Mouse (Mus musculus) kidney, adult 8-10 months (tissue): ENCODE data around the gene Fndc3b.
A peak's percentile ranks its signal among the peaks of the same experiment; 100 is the strongest.

Experiments
- DNase-seq, 2 experiments: peaks; one replicate each; pipeline ENCODE4 v3.0.0; 2022

Gene Fndc3b

GRCm38 (mm10) chr3:27663221-27663620 is 47.9 kb downstream of the Fndc3b start:
- no peak for DNase-seq

GRCm38 (mm10) chr3:27658198-27658763 is 52.8 kb downstream of the Fndc3b start:
- peak in 1 of 2 experiments; percentile 65 for DNase-seq

- no peak for DNase-seq
These were observed 54.2 kb downstream of the Fndc3b start for GRCm38 (mm10) chr3:27656764-27657390.

- no peak for DNase-seq
These were observed 55.4 kb downstream of the Fndc3b start for GRCm38 (mm10) chr3:27655673-27656072.

- no peak for DNase-seq
These were observed 56.1 kb downstream of the Fndc3b start for GRCm38 (mm10) chr3:27655042-27655441.

- DNase-seq: no peak
These were observed 58.6 kb downstream of the Fndc3b start for GRCm38 (mm10) chr3:27652451-27653011.

- no peak for DNase-seq
These were observed 59.4 kb downstream of the Fndc3b start for GRCm38 (mm10) chr3:27651731-27652130.

- DNase-seq: no peak
These were observed 61.0 kb downstream of the Fndc3b start for GRCm38 (mm10) chr3:27650083-27650482.

GRCm38 (mm10) chr3:27649316-27649715 is 61.8 kb downstream of the Fndc3b start:
- DNase-seq: no peak

GRCm38 (mm10) chr3:27642381-27642780 is 68.7 kb downstream of the Fndc3b start:
- no peak for DNase-seq

- no peak for DNase-seq
These were observed 71.4 kb downstream of the Fndc3b start for GRCm38 (mm10) chr3:27639701-27640100.

GRCm38 (mm10) chr3:27637046-27637661 is 74.0 kb downstream of the Fndc3b start:
- DNase-seq: no peak

GRCm38 (mm10) chr3:27635776-27636175 is 75.3 kb downstream of the Fndc3b start:
- no peak for DNase-seq

- DNase-seq: no peak
These were observed 78.2 kb downstream of the Fndc3b start for GRCm38 (mm10) chr3:27632880-27633279.

GRCm38 (mm10) chr3:27631112-27631511 is 80.0 kb downstream of the Fndc3b start:
- no peak for DNase-seq

- DNase-seq: no peak
These were observed 81.4 kb downstream of the Fndc3b start for GRCm38 (mm10) chr3:27629716-27630115.

- no peak for DNase-seq
These were observed 84.8 kb downstream of the Fndc3b start for GRCm38 (mm10) chr3:27626301-27626700.

GRCm38 (mm10) chr3:27625592-27625985 is 85.5 kb downstream of the Fndc3b start:
- DNase-seq: no peak

GRCm38 (mm10) chr3:27624974-27625591 is 86.0 kb downstream of the Fndc3b start:
- no peak for DNase-seq

GRCm38 (mm10) chr3:27622451-27622850 is 88.7 kb downstream of the Fndc3b start:
- DNase-seq: no peak

GRCm38 (mm10) chr3:27621176-27621575 is 89.9 kb downstream of the Fndc3b start:
- DNase-seq: no peak

- no peak for DNase-seq
These were observed 93.4 kb downstream of the Fndc3b start for GRCm38 (mm10) chr3:27617733-27618132.

GRCm38 (mm10) chr3:27617237-27617499 is 93.9 kb downstream of the Fndc3b start:
- DNase-seq: no peak
